Mouse (Mus musculus) ES-Bruce4 (cell line): Measurements from ENCODE around the gene Schip1. TPM values are rescaled to one million over a fixed set of nuclear protein-coding genes. Genes with fewer than 3 reads are reported as not detected.

Source experiments
- H3K27ac ChIP-seq: 2 replicates; pipeline ENCODE4 v1.5.1; 2012; ENCODE audit warnings: low read length, inconsistent platforms; ENCODE audit not compliant: insufficient read depth
- H3K27me3 ChIP-seq: 2 replicates; pipeline ENCODE4 v1.6.1; 2012; ENCODE audit warnings: mild to moderate bottlenecking, low read length, inconsistent platforms; ENCODE audit not compliant: control insufficient read depth, poor library complexity, insufficient read depth, severe bottlenecking
- H3K36me3 ChIP-seq: 2 replicates; pipeline ENCODE4 v1.6.1; 2012; ENCODE audit warnings: inconsistent platforms, mild to moderate bottlenecking, low read length, moderate library complexity; ENCODE audit not compliant: control insufficient read depth, poor library complexity, insufficient read depth, severe bottlenecking
- H3K4me1 ChIP-seq: one replicate; pipeline ENCODE4 v1.8.1; 2011; ENCODE audit warnings: low read length; ENCODE audit not compliant: control insufficient read depth, insufficient read depth
- H3K4me3 ChIP-seq: 2 replicates; pipeline ENCODE4 v1.5.1; 2011; ENCODE audit warnings: low read depth, mild to moderate bottlenecking, low read length
- H3K9ac ChIP-seq: 2 replicates; pipeline ENCODE4 v1.6.1; 2012; ENCODE audit warnings: low read depth, mild to moderate bottlenecking, inconsistent platforms; ENCODE audit not compliant: poor library complexity, severe bottlenecking
- H3K9me3 ChIP-seq: replicated peaks from 2 replicates; pipeline ENCODE4 v1.6.1; 2012; ENCODE audit warnings: mild to moderate bottlenecking, low read length, inconsistent platforms; ENCODE audit not compliant: control insufficient read depth, poor library complexity, insufficient read depth, severe bottlenecking
- CTCF ChIP-seq: IDR thresholded peaks from one replicate; pipeline ENCODE4 v1.8.1; 2011; ENCODE audit warnings: low read depth, low read length
- EP300 ChIP-seq: IDR thresholded peaks from 2 replicates; pipeline ENCODE4 v1.6.1; 2011; ENCODE audit warnings: low read depth, low read length; ENCODE audit not compliant: insufficient read depth
- POLR2A ChIP-seq: IDR thresholded peaks from one replicate; pipeline ENCODE4 v1.8.1; 2011; ENCODE audit warnings: low read length; ENCODE audit not compliant: insufficient read depth
- polyA plus RNA-seq: library from polyadenylated mRNA; stranded (reverse); fragments of >200 nt; gene quantifications from 2 replicates; pipeline ENCODE4 v1.2.4, GENCODE M21; 2011; ENCODE audit warnings: low read depth; ENCODE audit not compliant: missing spikeins, insufficient read depth, insufficient read length

The Schip1 gene
- polyA plus RNA-seq, 1 experiment: 85.2 TPM

DNA sequence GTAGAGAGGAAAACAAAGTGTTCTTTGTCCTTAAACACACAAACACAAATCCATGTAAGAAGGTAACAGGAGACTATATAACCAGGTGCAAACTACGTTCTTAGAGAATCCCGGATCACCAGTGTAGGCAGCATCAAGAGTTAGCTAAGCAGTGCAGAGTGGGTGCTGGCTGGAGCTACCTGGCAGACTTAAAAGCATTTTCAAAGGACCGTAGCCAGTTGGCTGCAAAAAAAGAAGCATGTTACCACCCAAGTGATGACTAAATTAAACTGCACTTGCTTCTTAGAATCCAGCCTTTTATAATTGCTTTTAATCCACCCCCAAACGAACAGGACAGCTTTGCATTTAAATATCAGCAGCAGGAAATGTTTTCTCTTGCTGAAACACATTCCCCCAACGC is 402.0 kb downstream of the Schip1 start:
- TF ChIP-seq POLR2A (no peak), CTCF (no peak), EP300 (no peak)
- Histone ChIP-seq H3K27ac (no peak overlapping the region), H3K9ac (no peak overlapping the region), H3K36me3 (no peaks in the 10 kb centered on the region), H3K9me3 (no peaks in the 10 kb centered on the region), H3K27me3 (no peaks in the 10 kb centered on the region; the same call in 1 of the 2 replicates), H3K4me1 (peaks cover 3% of the 10 kb centered on the region), H3K4me3 (no peak overlapping the region)

DNA sequence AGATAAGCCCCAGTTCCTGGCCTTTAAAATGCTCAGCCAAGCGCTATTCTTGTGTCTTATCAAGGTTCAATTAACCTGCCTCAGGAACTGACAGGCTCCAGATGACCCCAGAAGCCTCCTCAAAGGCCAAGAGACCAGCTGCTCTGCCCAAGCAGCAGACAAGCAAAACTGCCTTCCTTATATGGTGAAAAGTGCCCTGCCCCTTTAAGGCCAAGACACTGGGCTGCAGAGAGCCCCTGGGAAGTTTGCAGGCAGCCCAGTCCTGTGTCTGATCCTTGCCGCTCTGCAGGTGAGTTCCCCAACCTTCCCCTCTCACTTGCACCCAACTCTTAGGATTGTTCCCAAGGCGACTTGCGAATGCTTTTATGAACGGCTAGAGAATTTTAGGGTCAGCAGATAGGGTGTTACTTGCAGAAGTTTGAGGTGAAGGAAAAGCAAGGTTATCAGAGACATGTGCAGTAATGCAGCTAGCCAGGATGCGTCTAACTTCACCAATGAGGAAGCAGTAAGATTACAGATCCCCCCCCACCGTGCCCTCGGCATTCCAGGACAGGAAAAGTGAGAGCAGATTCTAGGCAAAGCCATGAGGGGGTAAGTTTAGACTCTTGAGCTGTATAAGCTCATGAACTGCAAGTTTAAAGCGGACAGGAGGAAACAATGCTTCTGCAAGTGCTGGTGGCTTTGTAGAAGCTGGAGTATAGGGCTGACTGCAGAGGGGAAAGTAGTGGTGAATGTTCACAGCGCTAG is 403.5 kb downstream of the Schip1 start:
- H3K9me3 ChIP-seq: no peaks in the 10 kb centered on the region
- no peak for TF ChIP-seq CTCF
- no peak for TF ChIP-seq EP300
- TF ChIP-seq POLR2A: no peak
- peaks cover 3% of the 10 kb centered on the region for H3K4me1 ChIP-seq
- H3K27ac ChIP-seq: peak overlapping the region; percentile 21; the same call in 1 of the 2 replicates
- H3K9ac ChIP-seq: no peak overlapping the region
- H3K27me3 ChIP-seq: no peaks in the 10 kb centered on the region; the same call in 1 of the 2 replicates
- H3K36me3 ChIP-seq: no peaks in the 10 kb centered on the region
- peak overlapping the region; percentile 25 for H3K4me3 ChIP-seq

DNA sequence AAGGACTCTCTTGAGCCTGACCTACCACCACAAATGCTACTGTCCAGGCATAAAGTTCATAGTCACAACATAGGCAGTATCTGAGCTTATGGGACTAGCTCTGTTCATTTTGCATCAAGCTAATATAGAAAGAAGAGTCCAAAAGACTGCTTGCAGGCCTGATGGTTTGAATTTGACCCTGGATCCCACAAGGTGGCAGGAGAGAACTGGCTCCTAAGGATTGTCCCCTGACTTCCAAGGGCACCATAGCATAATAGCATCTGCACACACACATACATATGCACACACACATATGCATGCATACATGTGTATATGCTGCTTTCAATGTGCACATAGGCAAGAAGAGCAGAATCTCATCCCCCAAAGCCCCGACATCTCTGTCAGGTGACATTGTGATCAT is 405.0 kb downstream of the Schip1 start:
- H3K4me3 ChIP-seq: no peak overlapping the region
- no peaks in the 10 kb centered on the region for H3K9me3 ChIP-seq
- H3K27ac ChIP-seq: no peak overlapping the region
- no peaks in the 10 kb centered on the region for H3K36me3 ChIP-seq
- peaks cover 3% of the 10 kb centered on the region for H3K4me1 ChIP-seq
- TF ChIP-seq CTCF (peak; percentile 17), POLR2A (no peak)
- H3K27me3 ChIP-seq: no peaks in the 10 kb centered on the region; the same call in 1 of the 2 replicates
- H3K9ac ChIP-seq: no peak overlapping the region

DNA sequence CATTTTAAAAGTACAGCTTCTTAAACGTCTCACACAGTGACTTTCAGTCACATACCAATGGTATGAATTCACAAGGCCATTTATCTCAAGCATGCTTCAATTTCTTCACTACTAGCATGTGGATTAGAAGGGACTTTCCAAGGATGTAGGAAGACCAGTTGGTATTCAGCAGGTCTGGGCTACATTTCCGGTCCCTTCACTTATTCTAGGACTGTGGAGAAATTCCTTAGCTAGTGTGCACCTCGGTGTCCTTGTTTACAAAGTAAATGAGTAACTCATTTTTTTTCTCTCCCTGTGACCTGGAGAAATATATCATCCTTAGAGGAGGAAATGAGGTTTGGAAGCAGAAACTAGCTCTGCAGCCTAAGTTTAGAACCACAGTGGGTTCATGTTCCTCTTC is 405.5 kb downstream of the Schip1 start:
- H3K9ac ChIP-seq: no peak overlapping the region
- no peaks in the 10 kb centered on the region for H3K9me3 ChIP-seq
- no peak overlapping the region for H3K27ac ChIP-seq
- H3K36me3 ChIP-seq: no peaks in the 10 kb centered on the region
- peaks cover 3% of the 10 kb centered on the region for H3K4me1 ChIP-seq
- TF ChIP-seq CTCF (no peak), EP300 (no peak), POLR2A (no peak)
- no peaks in the 10 kb centered on the region; the same call in 1 of the 2 replicates for H3K27me3 ChIP-seq
- no peak overlapping the region for H3K4me3 ChIP-seq

DNA sequence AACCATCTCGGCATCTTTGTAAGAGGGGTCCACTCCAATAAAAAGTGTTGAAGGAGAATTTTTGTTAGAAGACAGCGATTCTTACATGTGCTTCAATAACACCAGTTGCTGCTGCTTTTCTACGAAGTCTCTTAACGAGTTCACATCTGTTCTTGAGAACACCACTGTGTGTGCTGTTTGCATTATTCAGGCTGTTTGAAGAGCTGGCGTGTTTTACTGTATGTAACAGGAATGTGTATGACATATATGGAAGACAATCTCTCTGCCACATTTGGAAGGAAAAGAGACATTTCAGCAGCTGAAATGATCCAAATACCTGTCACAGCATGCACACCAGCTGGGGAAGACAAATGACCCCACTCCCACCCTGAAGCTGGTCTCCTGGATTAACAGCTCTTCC is 406.0 kb downstream of the Schip1 start:
- H3K27me3 ChIP-seq: no peaks in the 10 kb centered on the region; the same call in 1 of the 2 replicates
- TF ChIP-seq EP300: no peak
- TF ChIP-seq CTCF: no peak
- no peak for TF ChIP-seq POLR2A
- H3K36me3 ChIP-seq: no peaks in the 10 kb centered on the region
- no peak overlapping the region for H3K9ac ChIP-seq
- H3K4me3 ChIP-seq: no peak overlapping the region
- no peak overlapping the region for H3K27ac ChIP-seq
- H3K9me3 ChIP-seq: no peaks in the 10 kb centered on the region
- peaks cover 3% of the 10 kb centered on the region for H3K4me1 ChIP-seq

DNA sequence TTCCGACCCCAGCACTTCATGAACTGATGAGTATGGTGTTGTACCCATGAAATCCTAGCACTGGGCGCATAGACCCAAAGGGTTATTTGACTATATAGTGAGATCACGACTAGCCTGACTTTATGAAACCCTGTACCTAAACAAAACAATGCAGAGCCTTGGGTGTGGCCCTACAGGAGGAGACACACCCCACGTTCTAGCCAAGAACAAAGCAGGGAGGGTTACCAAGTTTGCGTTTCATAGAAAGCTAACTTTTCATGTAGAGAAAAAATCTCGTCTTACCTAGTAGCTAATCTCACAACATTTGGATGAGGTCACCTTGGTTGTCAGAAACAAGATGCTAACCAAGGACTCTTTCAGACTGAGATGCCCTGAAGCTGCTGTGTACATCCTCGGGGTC is 411.7 kb downstream of the Schip1 start:
- Histone ChIP-seq H3K27ac (peak overlapping the region; percentile 49), H3K9me3 (no peaks in the 10 kb centered on the region), H3K27me3 (no peaks in the 10 kb centered on the region), H3K4me3 (no peak overlapping the region), H3K4me1 (peaks cover 2% of the 10 kb centered on the region), H3K36me3 (no peaks in the 10 kb centered on the region), H3K9ac (no peak overlapping the region)
- TF ChIP-seq CTCF (no peak), POLR2A (no peak), EP300 (no peak)
